Mouse (Mus musculus) G1E (cell line): ENCODE measurements around the gene Zc3h12d.

ENCODE experiments used
- GATA1 ChIP-seq: IDR thresholded peaks from 2 replicates; pipeline ENCODE4 v1.6.1; 2012; ENCODE audit warnings: borderline replicate concordance, low read length, inconsistent platforms, mixed read lengths
- GATA2 ChIP-seq: IDR thresholded peaks from 2 replicates; pipeline ENCODE4 v1.6.1; 2012; ENCODE audit warnings: low read depth, low read length, inconsistent platforms, borderline replicate concordance

DNA sequence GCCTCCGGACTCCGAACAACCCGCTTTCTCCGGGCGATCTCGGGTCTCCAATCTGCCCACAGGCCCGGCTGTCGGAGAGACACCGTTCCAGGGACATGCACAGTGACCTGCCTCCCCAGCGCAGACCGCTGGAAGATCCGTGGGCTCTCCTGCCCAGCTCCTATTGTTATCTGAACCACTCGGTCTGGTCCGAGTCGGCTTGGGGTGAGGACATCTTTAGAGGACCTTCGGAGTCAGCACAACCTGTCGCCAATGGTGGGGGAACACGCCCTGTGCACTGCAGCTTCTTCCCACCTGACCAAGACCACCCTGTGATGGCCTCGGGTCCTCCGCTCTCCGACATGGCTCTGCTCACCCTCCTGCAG lies 35.4 kb downstream of the Zc3h12d start:
- TF ChIP-seq GATA2 (no peak), GATA1 (no peak)
